Mouse (Mus musculus) cortical plate, adult 2 months (tissue): ENCODE measurements around the gene Rnf181. TPM values are rescaled to one million over a fixed set of nuclear protein-coding genes. Genes with fewer than 3 reads are reported as not detected.

Source experiments
- H3K27ac ChIP-seq: fragments of 200-500 bp; 2 replicates; pipeline ENCODE4 v1.5.1; 2012; ENCODE audit warnings: low read length, control low read depth, inconsistent platforms; ENCODE audit not compliant: insufficient read depth
- H3K4me1 ChIP-seq: fragments of 200-500 bp; 2 replicates; pipeline ENCODE4 v1.6.1; 2011; ENCODE audit warnings: low read length; ENCODE audit not compliant: control insufficient read depth, insufficient read depth
- H3K4me3 ChIP-seq: fragments of 200-500 bp; 2 replicates; pipeline ENCODE4 v1.5.1; 2011; ENCODE audit warnings: mild to moderate bottlenecking, low read length, control low read depth; ENCODE audit not compliant: insufficient read depth
- CTCF ChIP-seq: fragments of 200-500 bp; IDR thresholded peaks from 2 replicates; pipeline ENCODE4 v1.5.1; 2011; ENCODE audit warnings: mild to moderate bottlenecking, control low read depth, low read length; ENCODE audit not compliant: insufficient read depth; ENCODE audit errors: extremely low read depth
- POLR2A ChIP-seq: fragments of 200-500 bp; IDR thresholded peaks from 2 replicates; pipeline ENCODE4 v1.6.1; 2011; ENCODE audit warnings: mild to moderate bottlenecking, low read length, control low read depth; ENCODE audit not compliant: insufficient read depth; ENCODE audit errors: extremely low read depth
- polyA plus RNA-seq: library from polyadenylated mRNA; depleted of rRNA; stranded (reverse); fragments of >200 nt; gene quantifications from 2 replicates; pipeline ENCODE4 v1.2.3, GENCODE M21; 2012

The Rnf181 gene
- polyA plus RNA-seq, 1 experiment: 83.5 TPM

DNA sequence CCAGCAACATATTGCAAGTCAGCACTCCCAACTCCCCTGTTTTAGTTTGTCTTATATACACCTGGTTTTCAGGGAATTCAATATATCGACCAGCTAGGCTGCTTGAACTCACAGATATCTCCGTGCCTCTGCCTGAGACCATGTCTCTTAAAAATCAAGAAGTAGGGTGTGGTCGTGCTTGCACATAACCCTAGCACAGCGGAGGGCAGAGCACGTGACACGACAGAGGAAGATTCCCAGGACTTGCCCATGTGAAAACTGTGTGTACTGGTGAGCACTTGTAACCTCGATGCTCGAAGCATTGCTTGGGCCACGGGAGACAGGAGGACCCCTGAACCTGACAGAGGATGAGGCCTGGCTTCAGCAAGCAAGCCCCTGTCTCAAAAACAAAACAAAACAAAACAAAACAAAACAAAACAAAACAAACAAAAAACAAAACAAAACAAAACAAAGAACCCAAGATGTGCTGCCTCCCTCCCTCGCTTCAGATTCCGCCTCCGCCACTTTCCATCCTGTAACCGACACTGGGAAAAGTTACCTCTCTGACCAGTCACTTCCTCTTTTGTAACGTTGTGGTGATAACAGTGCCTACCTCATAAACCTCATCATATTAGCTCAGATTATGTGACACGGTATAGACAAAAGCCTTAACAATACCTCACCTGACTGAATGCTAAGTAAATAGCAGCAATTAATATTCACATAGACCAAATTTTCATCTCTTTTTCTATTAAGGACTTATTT is 8.2 kb upstream of the Rnf181 start:
- H3K4me3 ChIP-seq: no peak overlapping the region
- no peak overlapping the region for H3K27ac ChIP-seq
- peaks cover 3% of the 10 kb centered on the region; the same call in 1 of the 2 replicates for H3K4me1 ChIP-seq
- TF ChIP-seq CTCF: no peak
- no peak for TF ChIP-seq POLR2A

DNA sequence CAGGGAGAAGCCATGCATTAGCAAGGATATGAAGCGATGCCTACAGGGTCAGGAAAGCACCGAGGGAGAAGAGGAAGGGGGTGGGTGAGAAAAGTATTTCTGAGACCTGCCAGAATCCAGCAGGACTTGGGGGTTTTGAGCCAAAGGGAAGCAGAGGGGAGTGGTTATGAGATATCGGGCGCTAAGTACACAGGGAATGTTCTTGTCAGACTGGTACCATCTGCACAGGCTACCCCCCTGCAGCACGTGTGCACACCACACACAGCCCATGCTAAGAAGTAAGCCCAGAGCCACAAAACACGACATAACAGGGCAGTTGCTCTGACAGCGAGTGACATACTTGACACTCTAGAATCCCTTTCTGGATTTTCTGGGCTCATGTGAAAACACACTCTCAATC is 7.5 kb upstream of the Rnf181 start:
- no peak for TF ChIP-seq CTCF
- no peak for TF ChIP-seq POLR2A
- H3K27ac ChIP-seq: no peak overlapping the region
- H3K4me1 ChIP-seq: peaks cover 3% of the 10 kb centered on the region; the same call in 1 of the 2 replicates
- H3K4me3 ChIP-seq: no peak overlapping the region

DNA sequence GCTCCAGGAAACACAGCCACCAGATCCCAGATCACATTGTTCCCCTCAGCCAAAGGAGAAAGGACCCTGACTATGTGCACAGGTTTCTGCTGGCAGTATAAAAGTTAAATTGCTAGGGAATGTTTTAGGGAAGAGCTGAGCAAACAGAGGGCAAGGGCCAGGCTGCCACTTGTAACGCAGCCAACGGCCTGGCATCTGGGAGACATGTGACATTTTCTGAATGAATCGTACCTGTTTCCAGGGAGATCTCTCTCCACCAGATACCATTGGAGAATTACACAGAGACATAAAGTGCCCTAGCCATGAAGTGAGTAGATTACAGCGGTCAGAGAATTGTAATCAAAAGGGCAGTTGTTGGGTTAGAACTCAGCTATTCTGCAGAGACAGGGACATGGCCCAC is 6.4 kb upstream of the Rnf181 start:
- TF ChIP-seq POLR2A: no peak
- no peak for TF ChIP-seq CTCF
- Histone ChIP-seq H3K27ac (no peak overlapping the region), H3K4me1 (peaks cover 3% of the 10 kb centered on the region; the same call in 1 of the 2 replicates), H3K4me3 (no peak overlapping the region)

DNA sequence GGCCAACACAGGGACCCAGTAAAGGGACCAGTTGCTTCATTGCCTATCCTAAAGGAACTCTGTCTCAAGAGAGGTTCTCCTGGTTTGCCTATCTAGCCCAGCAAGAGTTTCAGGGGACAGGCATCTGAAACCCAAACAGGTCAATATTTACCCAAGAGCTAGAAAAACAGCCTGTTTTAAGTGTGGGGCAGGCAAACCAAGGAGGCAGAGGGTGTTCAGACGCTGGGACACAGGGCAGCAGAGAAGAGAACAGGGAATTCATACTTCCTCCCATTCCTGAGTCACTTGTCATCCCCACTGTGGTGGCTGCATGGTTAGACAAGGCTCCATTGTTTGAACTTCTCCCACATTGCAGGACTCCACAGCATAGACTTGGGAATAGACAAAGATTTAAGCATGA is 4.8 kb upstream of the Rnf181 start:
- Histone ChIP-seq H3K27ac (no peak overlapping the region), H3K4me3 (no peak overlapping the region), H3K4me1 (peaks cover 3% of the 10 kb centered on the region; the same call in 1 of the 2 replicates)
- TF ChIP-seq CTCF: no peak
- no peak for TF ChIP-seq POLR2A

DNA sequence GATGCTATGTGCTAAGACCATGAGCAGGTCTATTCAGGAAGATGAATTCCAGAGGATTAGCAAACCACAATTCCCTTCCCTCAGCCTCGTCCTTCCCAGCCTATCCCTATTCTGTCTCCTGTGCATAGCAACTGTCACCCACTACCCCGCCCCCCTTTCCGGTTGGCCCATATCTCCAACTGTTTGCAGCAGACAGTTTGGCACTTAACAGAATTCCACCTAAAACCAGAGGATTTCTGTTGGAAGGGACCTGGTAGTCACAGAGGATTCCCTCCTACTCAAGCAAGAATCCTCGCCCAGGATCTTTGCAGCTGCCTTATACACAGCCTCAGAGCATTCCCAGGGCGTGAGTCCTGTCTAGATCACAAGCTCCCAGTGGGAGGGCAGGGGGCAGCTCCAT is 4.4 kb upstream of the Rnf181 start:
- Histone ChIP-seq H3K4me3 (no peak overlapping the region), H3K27ac (no peak overlapping the region), H3K4me1 (peaks cover 3% of the 10 kb centered on the region; the same call in 1 of the 2 replicates)
- no peak for TF ChIP-seq CTCF
- no peak for TF ChIP-seq POLR2A

DNA sequence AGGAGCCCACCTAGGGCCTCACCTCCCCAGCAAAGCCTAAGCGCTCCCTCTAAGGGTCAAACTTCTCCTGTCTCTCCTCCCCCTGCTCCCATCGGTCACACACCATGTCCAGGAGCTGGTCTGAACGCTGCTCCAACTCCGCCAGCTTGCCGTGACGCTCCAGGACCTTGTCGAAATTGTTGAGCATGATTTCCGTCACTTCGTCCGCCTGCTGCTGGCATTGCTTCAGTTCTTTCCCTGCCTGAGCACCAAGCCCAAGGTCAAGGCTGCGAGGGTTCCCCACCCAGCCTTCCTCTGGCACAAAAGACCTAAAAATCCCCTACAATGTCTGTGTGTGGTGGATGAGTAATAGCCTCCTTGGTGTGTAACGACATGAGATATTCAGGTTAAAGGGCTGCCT is 3.3 kb upstream of the Rnf181 start:
- TF ChIP-seq CTCF: no peak
- no peak for TF ChIP-seq POLR2A
- no peak overlapping the region for H3K27ac ChIP-seq
- H3K4me1 ChIP-seq: peaks cover 3% of the 10 kb centered on the region; the same call in 1 of the 2 replicates
- no peak overlapping the region for H3K4me3 ChIP-seq

DNA sequence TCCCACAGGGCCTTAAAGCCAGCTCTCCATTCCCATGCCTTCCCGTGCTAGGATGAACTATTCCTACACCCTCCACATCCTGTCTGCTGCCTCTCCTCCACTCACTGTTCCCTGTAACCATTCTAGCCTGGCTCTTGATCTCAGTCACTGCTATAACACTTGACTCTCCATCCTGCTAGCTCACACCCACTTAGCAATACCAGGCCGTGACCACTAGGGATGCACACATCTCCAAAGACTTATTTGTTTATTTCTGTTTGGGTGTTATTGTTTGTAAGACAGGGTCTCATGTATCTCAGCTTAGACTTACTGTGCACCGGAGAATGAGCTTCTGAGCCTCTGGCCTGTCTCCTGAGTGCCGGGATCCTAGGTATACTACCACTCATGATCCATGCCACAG is 2.8 kb upstream of the Rnf181 start:
- H3K4me1 ChIP-seq: peaks cover 3% of the 10 kb centered on the region; the same call in 1 of the 2 replicates
- no peak for TF ChIP-seq CTCF
- TF ChIP-seq POLR2A: no peak
- no peak overlapping the region for H3K27ac ChIP-seq
- no peak overlapping the region for H3K4me3 ChIP-seq

DNA sequence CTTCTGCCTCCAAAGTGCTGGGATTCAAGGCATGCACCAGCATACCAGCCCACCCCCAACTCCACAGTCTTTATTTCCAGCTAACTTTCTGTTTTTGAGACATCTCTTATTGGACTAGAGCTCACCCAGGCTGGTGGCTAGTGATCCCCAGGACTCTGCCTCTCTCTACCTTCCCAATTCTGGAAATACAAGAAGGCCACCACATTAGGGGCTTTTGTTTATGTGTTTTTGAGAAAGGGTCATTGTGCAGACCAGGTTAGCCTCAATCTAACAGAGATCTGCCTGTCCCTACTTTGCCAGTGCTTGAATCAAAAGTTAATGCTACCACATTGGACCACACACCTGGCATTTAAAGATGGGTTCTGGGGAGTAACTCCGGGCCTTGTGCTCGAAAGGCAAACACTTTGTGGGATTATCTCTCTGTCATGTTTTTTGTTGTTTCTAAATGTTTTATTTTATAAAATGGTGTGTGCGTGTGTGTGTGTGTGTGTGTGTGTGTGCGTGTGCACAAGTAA is 761 bp upstream of the Rnf181 start:
- Histone ChIP-seq H3K4me1 (peaks cover 3% of the 10 kb centered on the region; the same call in 1 of the 2 replicates), H3K4me3 (no peak overlapping the region), H3K27ac (no peak overlapping the region)
- TF ChIP-seq CTCF (no peak), POLR2A (no peak)

DNA sequence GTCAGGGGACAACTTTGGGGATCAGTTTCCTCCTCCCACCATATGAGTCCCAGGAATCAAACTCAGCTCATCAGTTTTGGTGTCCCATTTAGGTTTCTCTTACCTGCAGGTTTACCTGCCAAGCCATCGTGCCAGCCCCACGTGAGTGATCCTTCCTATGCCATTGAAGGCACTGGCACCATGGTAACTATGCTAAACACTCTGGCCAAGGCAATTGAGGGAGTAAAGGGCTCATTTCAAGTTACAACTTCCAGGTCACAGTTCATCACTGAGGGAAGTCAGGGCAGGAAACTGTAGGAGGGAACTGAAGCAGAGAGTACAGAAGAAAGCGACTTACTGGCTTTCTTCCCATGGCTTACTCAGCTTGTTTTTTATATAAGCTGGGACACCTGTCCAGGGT is 452 bp downstream of the Rnf181 start:
- Histone ChIP-seq H3K4me3 (no peak overlapping the region), H3K27ac (no peak overlapping the region)
- TF ChIP-seq CTCF: no peak
- TF ChIP-seq POLR2A: no peak

DNA sequence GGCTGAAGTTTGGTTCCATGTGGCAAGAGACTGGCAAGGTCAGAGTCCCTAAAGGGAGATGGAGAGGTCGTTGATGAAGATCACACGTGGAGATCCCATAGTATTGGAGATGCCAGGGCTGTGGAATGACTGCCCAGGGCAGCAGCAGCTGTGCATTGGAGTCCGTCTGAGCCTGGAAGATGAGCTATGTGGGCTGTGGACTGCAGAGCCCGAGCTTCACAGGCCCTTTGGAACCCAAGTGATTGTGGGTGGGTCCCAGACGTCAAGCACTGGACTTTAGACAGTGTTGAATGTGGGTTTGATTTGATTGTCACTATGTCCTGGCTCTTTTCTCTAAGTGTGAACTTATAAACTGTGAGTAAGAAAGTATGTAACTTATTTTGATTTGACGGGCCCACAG is 1.8 kb downstream of the Rnf181 start:
- TF ChIP-seq CTCF (no peak), POLR2A (no peak)
- Histone ChIP-seq H3K27ac (no peak overlapping the region), H3K4me3 (no peak overlapping the region), H3K4me1 (no peaks in the 10 kb centered on the region)

More for the DNA sequence above, 452 bp downstream of the Rnf181 start:
- H3K4me1 ChIP-seq: peaks cover 3% of the 10 kb centered on the region; the same call in 1 of the 2 replicates
